Mouse (Mus musculus): ENCODE results near the gene Gsto2.

DNA sequence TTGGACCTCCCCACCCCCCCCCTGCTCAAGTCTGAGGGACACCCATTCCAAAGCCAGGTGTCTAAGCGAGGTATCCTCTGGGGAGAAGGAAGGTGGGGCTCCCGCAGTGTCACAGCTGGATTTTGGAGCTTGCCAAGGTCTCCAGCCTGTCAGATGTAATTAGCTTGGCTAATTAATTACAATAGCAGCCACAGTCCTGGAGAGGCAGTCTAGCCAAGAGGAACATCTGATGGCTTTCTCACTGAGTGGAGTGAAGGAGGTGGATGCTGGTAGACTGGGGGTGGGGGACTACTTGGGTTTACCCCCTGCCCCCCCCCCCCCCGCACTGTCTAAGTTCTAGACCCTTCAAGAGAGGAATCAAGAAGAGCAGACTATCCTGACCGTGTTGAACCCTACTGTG, 38.3 kb downstream of the Gsto2 start:
- TF ChIP-seq CTCF (IDR thresholded peaks at IDR 0.05; ENCODE audit: extremely low read depth, insufficient read length, insufficient replicate concordance, low read depth, low read length) (no peak), POLR2A (IDR thresholded peaks at IDR 0.05; ENCODE audit: low read depth, low read length) (no peak)
